Comparison of ENCODE assay signal across 19 mouse cellular contexts in the genomic region with DNA sequence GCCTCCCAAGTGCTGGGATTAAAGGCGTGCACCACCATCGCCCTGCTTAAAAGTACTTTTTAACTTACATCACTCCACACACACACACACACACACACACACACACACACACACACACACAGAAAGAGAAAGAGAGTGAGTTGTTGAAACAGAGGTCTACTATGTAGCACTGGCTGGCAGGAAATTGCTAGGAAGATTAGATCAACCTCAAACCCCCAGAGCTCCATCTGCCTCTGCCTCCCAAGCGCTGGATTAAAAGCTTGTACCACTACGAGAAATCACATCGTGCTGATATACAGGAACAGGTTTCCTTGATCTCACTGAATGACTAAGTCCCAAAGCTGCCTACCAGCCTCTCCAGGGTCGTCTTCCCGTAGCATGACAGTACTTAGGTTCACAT. TPM values are rescaled to one million over a fixed set of nuclear protein-coding genes. Genes with fewer than 3 reads are reported as not detected.
DNase-seq lines count a peak whose midpoint lies in the region; ATAC-seq lines count a peak whose summit lies in the region.
"Had no signal": no experiment of that assay in that cellular context is flagged by ENCODE, and none has a peak within 500 bp of the region (broad histone marks: within the 10 kb centered on the region; RNA-seq: fewer than 3 reads in every experiment).

No protein-coding gene starts in this region.

- peak; percentile 93 for DNase-seq in 416B (ENCODE audit: low read depth)
- peak; percentile 83 for DNase-seq in CD4-positive helper T cell, adult 2 months (ENCODE audit: low read depth, low spot score)
- DNase-seq in left cerebral cortex, postnatal 25 days (ENCODE audit: low spot score in 2 of 2) = no peak
- DNase-seq in lung, postnatal 14 days = no peak
- DNase-seq in ovary, postnatal 36 days (ENCODE audit: low spot score) = no peak
- DNase-seq in left cerebral cortex, adult 8-10 months (ENCODE audit: low spot score in 2 of 2) = no peak
- DNase-seq: adrenal gland, postnatal 25 days; cerebellum, adult 8-10 months; gastrocnemius, postnatal 14 days; heart, adult 18-20 months; heart, postnatal 10 days; kidney, adult 2 months; kidney, postnatal 10 days; lung, adult 2 months had no signal

- peak; percentile 90 for ATAC-seq in activated CD4-positive, CD25-positive, alpha-beta regulatory T cell, adult 4 months
- peak; percentile 44 for ATAC-seq in megakaryocyte progenitor cell, adult 5-6 weeks (replicated peaks; ENCODE audit: poor library complexity)
- ATAC-seq: forebrain, embryonic 16.5 days; liver, embryonic 12.5 days; midbrain, embryonic 15.5 days had no signal

- intact Hi-C loops in left cerebral cortex, postnatal 25 days (cut with DNase I) = no loop called here

RNA-seq across cellular contexts. Expression of a gene that starts 7.9 kb away (rescaled TPM):
- 10 to 100 TPM; 45.3 to 51.8 TPM for polyA plus RNA-seq in activated CD4-positive, CD25-positive, alpha-beta regulatory T cell, adult 4 months (2017; shearing (Covaris generic))
- total RNA-seq in megakaryocyte progenitor cell, adult 5-6 weeks (2015) = 79.2 and 85.6 TPM in 2 replicates
- total RNA-seq in megakaryocyte progenitor cell, adult 5-6 weeks (2017) = 111 and 153 TPM in 2 replicates
- total RNA-seq in left cerebral cortex, postnatal 25 days (2021) = 10 to 100 TPM; 13.7 to 15.5 TPM
- total RNA-seq in left cerebral cortex, adult 8-10 months (2022) = 10 to 100 TPM; 16.2 to 20.4 (median 17.3) TPM

RNA-seq across cellular contexts. Expression of a gene that starts 38.5 kb away (rescaled TPM):
- polyA plus RNA-seq in activated CD4-positive, CD25-positive, alpha-beta regulatory T cell, adult 4 months (2017; shearing (Covaris generic)) = 1 to 10 TPM; 1.7 TPM
- total RNA-seq in megakaryocyte progenitor cell, adult 5-6 weeks (2015) = 7.8 and 16.0 TPM in 2 replicates
- 9.0 and 14.0 TPM in 2 replicates for total RNA-seq in megakaryocyte progenitor cell, adult 5-6 weeks (2017)
- 10 to 100 TPM; 31.0 to 31.3 TPM for total RNA-seq in left cerebral cortex, postnatal 25 days (2021)
- 10 to 100 TPM; 29.2 to 31.7 (median 30.3) TPM for total RNA-seq in left cerebral cortex, adult 8-10 months (2022)

Comparison
In these comparisons a context has a peak if more than half of its experiments do, and no peak if none do; other contexts are left out.
1. DNase-seq: peak in 416B (single experiment) and CD4-positive helper T cell, adult 2 months (single experiment); none in left cerebral cortex, postnatal 25 days (0 of 2), lung, postnatal 14 days (single experiment), ovary, postnatal 36 days (single experiment) and left cerebral cortex, adult 8-10 months (0 of 2).